Mouse (Mus musculus): ENCODE data around the gene Gpc3.
"Not testable (repeated sequence)": the region's sequence is repeated elsewhere in the genome, so short reads cannot be mapped to it uniquely, and the experiment has no call there.

Gpc3 gene

GRCm38 (mm10) chrX:52412936-52413335 lies 200.8 kb downstream of the Gpc3 start:
- no peak for DNase-seq (ENCODE audit: low spot score)

- DNase-seq (ENCODE audit: low spot score), result no peak
Measured at GRCm38 (mm10) chrX:52401188-52401587, 212.6 kb downstream of the Gpc3 start.

GRCm38 (mm10) chrX:52375129-52375528 lies 238.6 kb downstream of the Gpc3 start:
- DNase-seq (ENCODE audit: low spot score), result no peak

GRCm38 (mm10) chrX:52374209-52374608 lies 239.5 kb downstream of the Gpc3 start:
- DNase-seq (ENCODE audit: low spot score), result no peak

GRCm38 (mm10) chrX:52372436-52372835 lies 241.3 kb downstream of the Gpc3 start:
- no peak for DNase-seq (ENCODE audit: low spot score)

GRCm38 (mm10) chrX:52369938-52370758 lies 243.6 kb downstream of the Gpc3 start:
- no peak for DNase-seq (ENCODE audit: low spot score)

GRCm38 (mm10) chrX:52369304-52369937 lies 244.3 kb downstream of the Gpc3 start:
- no peak for DNase-seq (ENCODE audit: low spot score)

- no peak for DNase-seq (ENCODE audit: low spot score)
Measured at GRCm38 (mm10) chrX:52366826-52367225, 246.9 kb downstream of the Gpc3 start.

- no peak for DNase-seq (ENCODE audit: low spot score)
Measured at GRCm38 (mm10) chrX:52365790-52366189, 248.0 kb downstream of the Gpc3 start.

GRCm38 (mm10) chrX:52362241-52363011 lies 251.3 kb downstream of the Gpc3 start:
- no peak for DNase-seq (ENCODE audit: low spot score)

- no peak for DNase-seq (ENCODE audit: low spot score)
Measured at GRCm38 (mm10) chrX:52352981-52353380, 260.8 kb downstream of the Gpc3 start.

GRCm38 (mm10) chrX:52350631-52351030 lies 263.1 kb downstream of the Gpc3 start:
- DNase-seq (ENCODE audit: low spot score), result not testable (repeated sequence)

- no peak for DNase-seq (ENCODE audit: low spot score)
Measured at GRCm38 (mm10) chrX:52348773-52349172, 265.0 kb downstream of the Gpc3 start.

- DNase-seq (ENCODE audit: low spot score), result no peak
Measured at GRCm38 (mm10) chrX:52344018-52344417, 269.7 kb downstream of the Gpc3 start.

GRCm38 (mm10) chrX:52340251-52340650 lies 273.5 kb downstream of the Gpc3 start:
- no peak for DNase-seq (ENCODE audit: low spot score)

GRCm38 (mm10) chrX:52321791-52322190 lies 292.0 kb downstream of the Gpc3 start:
- DNase-seq (ENCODE audit: low spot score), result no peak

- DNase-seq (ENCODE audit: low spot score), result no peak
Measured at GRCm38 (mm10) chrX:52320653-52321052, 293.1 kb downstream of the Gpc3 start.

- DNase-seq (ENCODE audit: low spot score), result no peak
Measured at GRCm38 (mm10) chrX:52310976-52311375, 302.8 kb downstream of the Gpc3 start.

- no peak for DNase-seq (ENCODE audit: low spot score)
Measured at GRCm38 (mm10) chrX:52305226-52305625, 308.5 kb downstream of the Gpc3 start.

GRCm38 (mm10) chrX:52288792-52289191 lies 325.0 kb downstream of the Gpc3 start:
- DNase-seq (ENCODE audit: low spot score), result no peak

- DNase-seq (ENCODE audit: low spot score), result no peak
Measured at GRCm38 (mm10) chrX:52287944-52288343, 325.8 kb downstream of the Gpc3 start.

GRCm38 (mm10) chrX:52282070-52282469 lies 331.7 kb downstream of the Gpc3 start:
- DNase-seq (ENCODE audit: low spot score), result no peak
